Mouse (Mus musculus): ENCODE data around the gene Myo5c.

DNA sequence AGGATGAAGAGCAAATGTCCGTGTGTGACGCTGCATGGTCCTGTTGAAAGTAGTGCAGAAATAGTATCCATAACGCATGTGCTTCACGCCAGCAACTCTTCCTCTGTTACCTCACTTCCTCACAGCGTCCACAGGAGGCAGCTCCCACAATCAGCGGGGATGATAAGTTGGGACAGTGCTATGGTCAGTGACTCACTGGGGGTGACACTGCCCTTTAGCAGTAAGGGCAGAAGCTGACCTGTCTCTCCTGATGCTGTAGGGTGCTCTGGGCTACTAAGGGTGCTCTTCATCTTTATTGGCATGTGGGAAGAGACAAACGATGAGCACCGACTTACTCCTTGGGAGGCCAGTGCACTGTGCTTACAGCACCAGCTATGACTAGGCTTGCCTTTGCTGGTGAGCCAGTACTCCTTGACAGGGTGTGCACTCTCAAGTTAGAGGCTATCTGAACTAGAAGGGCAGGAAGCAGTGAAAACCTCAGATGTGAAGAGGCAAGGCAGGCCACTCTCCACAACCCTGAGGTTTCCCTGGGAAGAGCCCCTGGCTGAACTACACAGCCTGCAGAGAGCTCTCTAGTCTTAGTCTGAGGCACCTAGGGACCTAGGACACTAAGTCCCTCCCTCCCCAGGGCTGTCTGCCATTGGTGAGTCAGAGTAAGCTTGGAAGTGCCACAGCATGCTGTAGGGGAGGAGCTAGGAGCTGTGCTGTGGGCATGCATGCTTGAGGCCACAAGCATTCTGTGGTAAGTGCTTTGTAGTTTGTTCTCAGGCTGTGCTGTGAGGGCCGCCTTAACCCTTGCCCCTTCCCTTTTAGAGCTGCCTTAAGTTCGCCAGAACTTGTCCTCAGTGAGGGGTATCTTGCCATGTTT, 10.2 kb upstream of the Myo5c start:
- TF ChIP-seq CTCF (conservative IDR thresholded peaks at IDR 0.05; ENCODE audit: insufficient read depth, insufficient read length, low read depth, low read length) (no peak), POLR2A (IDR thresholded peaks at IDR 0.05; ENCODE audit: low read depth, low read length) (no peak)

Data from kidney, adult 2 months (tissue).